Mouse (Mus musculus) stomach, postnatal 0 days (tissue): ENCODE results near the gene Bsx.

Experiments used
- CTCF ChIP-seq: IDR thresholded peaks from 2 replicates; pipeline ENCODE4 v1.5.1; 2016; ENCODE audit warnings: antibody characterized with exemption, low read depth, mild to moderate bottlenecking, moderate library complexity
- EP300 ChIP-seq: optimal IDR thresholded peaks from 2 replicates; pipeline ENCODE3; 2016; ENCODE audit warnings: antibody characterized with exemption

DNA sequence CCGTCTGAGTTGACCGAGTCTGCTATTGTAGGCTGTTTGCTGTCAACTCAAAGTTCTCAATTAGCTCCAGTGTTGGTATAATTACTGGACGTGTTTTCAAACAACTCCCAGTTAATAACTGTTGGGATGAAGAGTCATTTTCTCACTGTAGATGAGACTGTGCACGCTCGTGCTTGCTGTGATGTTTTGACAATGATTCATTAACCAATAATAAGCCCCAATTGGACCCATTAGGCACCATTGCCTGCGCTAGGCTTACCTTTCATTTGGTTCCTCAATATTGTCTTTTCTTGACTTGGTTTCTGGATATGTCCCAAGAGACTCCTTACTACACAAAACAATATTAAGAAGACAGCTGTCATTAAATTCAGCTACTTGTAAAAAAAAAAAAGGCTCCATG lies 18.5 kb downstream of the Bsx start:
- TF ChIP-seq EP300: no peak
- TF ChIP-seq CTCF: no peak
